Mouse (Mus musculus) gonadal fat pad, adult 2 months (tissue): Measurements from ENCODE around the gene Pias4. TPM values are rescaled to one million over a fixed set of nuclear protein-coding genes. Genes with fewer than 3 reads are reported as not detected.
"Not testable (repeated sequence)": the region's sequence is repeated elsewhere in the genome, so short reads cannot be mapped to it uniquely, and the experiment has no call there.

Experiments
- DNase-seq: peaks from one replicate; pipeline ENCODE4 v3.0.0-alpha.2; 2012; ENCODE audit warnings: low read depth
- polyA plus RNA-seq: library from polyadenylated mRNA; depleted of rRNA; stranded (reverse); fragments of >200 nt; gene quantifications from 2 replicates; pipeline ENCODE4 v1.2.3, GENCODE M21; 2012; rRNA removed

Gene Pias4
- 31.5 and 32.8 TPM in 2 replicates for polyA plus RNA-seq

GRCm38 (mm10) chr10:81167200-81168086 is at the start of gene Pias4:
Gene Pias4, minus strand, starts transcription at chr10:81167923.
- DNase-seq: peak; percentile 91

- not testable (repeated sequence) for DNase-seq
These were observed 49.5 kb upstream of the Pias4 start for GRCm38 (mm10) chr10:81217267-81217666.

DNA sequence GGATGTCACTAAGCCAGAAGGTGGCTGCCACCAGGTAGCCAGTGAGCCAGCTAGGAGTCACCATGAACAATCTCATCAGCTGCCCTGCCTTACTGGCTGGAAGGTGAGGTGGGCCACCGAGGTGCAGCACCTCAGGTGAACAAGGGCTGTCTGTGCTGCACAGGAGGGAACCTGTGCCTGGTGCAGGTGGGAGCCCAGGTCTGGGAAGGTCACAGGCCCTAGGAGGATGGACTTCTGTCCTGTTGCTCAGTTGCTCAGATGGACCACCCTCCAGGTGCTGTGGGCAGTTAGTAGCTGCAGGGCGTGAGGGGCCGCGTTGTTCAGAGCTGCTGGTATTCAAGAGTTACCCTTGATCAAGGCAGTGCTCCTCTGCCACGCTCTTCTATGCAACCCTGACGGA is 49.1 kb upstream of the Pias4 start:
- no peak for DNase-seq

DNA sequence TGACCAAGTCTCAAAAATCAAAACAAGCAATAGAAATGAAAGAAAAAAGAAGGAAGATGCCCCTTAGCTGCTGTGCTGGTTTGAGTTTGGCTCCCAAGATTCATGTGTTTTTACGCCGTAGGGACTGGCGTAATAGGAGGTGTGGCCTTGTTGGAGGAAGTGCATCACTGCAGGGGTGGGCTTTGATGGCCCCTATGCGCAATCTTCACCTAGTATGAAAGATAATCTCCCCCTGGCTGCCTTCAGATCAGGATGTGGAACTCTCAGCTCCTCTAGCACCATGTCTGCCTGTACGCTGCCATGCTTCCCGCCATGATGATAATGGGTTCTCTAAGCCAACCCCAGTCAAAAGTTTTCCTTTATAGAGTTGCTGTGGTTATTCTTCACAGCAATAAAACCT is 48.5 kb upstream of the Pias4 start:
- no peak for DNase-seq

DNA sequence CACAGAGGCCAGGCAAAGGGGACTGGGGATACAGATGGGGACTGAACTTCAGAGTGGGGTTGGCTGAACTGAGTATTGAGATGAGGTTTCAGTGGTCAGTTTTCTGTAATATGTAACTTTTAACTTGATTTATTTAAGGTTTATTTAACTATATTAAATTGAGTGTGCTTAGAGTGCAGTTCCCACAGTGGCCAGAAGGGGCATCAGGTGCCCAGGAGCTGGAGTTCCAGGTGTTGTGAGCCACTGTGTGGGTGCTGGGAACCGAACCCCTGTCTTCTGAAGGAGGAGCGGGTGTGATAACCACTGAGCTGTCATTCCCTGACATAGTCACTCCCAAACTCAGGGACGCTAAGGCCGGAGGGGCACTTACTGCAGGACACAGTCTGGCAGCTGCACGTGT is 42.4 kb upstream of the Pias4 start:
- no peak for DNase-seq

GRCm38 (mm10) chr10:81204137-81204536 is 36.4 kb upstream of the Pias4 start:
- DNase-seq: no peak

- no peak for DNase-seq
These were observed 35.4 kb upstream of the Pias4 start for GRCm38 (mm10) chr10:81202978-81203720.

DNA sequence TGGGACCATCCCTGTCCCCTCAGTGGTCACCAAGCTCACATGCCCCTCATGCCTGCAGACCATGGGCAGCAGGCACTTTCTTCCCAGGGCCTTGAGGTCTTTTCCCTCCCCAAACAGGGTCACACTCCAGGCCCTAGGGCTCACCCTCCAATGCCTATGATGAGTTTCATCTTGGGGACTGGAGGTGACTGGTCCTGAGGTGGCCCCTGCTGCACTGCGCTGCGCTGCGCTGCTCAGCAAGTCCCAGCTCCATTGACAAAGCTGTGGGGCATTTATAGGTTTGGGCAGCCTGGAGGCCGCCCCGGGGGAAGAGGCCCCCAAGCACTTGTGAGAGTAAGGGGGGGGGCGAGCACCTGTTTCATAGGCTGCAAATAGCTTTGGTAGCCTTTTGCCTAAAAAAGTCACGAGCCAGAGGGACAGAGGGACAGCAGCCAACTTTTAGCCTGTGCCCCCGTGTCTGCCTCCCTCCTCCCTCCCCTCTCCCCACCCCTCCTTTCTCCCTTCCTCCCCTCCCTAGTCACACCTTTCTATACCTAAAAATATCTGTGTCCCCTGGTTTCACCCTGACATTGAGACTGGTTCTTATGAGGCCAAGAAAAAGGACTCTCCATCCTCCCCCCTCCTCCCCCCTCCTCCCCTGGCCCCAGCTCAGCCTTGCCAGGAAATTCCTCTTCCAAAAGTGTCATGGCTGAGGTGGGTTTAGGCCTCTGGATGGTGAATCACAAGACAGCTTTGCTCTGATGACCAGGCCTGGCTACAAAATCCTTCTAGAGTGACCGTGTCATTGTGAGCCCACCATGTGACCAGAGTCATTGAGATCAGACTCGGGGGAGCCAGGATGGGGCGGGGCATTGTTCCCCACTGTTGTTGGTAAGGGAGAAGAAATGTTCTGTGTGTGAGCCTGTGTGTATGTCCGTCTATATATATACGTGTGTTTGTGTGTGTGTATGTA is 34.4 kb upstream of the Pias4 start, which contains the start of gene Nmrk2:
Gene Nmrk2 (minus strand): TSS at position 245 of the 952 bp plus-strand sequence.
- no peak for DNase-seq

DNA sequence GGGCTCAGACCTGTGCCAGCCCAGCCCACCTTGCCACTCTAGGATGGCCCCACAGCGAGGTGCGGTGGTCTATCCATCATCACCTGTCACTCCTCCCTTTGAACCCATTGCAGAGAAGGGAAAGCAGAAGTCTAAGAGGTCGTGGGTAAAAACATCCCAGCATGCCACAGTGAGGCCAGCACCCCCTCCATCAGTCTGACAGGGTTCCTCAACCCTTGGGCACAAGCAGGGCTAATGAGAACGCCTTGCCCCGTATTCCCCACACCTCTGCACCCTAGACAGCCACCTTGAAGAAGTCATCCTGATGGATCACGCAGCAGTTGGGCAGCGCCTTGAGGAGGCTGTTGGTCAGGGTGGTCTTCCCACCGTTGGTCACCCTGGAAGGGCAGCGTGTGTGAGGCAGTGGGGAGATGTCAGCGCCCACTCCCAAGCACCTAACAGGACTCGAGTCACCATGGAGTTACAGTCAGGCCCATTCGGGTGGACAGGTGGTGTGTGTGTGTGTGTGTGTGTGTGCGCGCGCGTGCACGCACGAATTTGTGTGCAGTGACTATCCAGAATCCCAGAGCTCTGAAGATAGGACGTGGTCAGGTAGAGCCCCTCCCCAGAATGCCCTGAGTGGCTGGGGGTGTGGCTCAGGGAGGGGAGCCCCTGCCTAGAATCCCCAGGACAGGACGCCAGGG is 33.0 kb upstream of the Pias4 start:
- DNase-seq: no peak

DNA sequence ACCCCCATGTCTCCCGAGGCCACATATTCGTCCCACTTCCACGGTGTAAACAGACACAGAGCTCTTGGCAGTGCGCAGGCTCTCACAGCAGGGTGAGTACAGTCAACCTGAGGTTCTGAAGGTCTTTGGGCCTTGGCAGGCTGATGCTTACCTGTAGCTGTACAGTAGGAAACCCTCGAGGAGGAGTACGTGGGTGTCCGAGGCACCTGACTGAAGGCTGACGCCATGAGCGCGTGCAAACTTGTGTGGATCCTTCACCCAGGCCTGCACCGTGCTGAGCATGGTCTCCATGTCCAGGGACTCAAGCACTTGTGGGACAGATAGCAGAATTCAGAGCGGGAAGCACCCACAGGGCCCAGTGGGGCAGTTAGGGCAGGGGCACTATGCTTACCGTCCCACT is 32.4 kb upstream of the Pias4 start:
- DNase-seq: no peak

DNA sequence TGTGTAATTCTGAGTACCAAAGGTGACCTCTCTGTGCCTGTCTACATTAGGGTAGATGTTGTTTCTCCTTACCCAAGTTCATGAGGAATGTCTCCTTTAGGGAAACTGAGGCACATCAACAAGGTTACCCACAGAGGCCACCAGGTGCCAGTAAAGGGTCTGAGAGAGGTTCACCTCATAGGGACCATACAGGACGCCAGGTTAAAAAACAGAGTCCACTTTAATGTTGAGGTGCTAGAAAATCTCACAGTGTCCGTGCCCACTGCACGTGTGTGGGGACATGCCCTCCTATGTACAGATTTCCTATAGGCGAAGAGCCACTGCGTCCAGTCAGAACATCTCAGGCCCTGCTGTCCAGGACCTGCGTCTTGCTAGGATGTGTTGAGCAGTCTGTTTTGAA is 31.3 kb upstream of the Pias4 start:
- DNase-seq: no peak

GRCm38 (mm10) chr10:81198230-81198629 is 30.5 kb upstream of the Pias4 start:
- no peak for DNase-seq

- DNase-seq: no peak
These were observed 29.6 kb upstream of the Pias4 start for GRCm38 (mm10) chr10:81197305-81197704.

- no peak for DNase-seq
These were observed 28.8 kb upstream of the Pias4 start for GRCm38 (mm10) chr10:81196470-81197065.

DNA sequence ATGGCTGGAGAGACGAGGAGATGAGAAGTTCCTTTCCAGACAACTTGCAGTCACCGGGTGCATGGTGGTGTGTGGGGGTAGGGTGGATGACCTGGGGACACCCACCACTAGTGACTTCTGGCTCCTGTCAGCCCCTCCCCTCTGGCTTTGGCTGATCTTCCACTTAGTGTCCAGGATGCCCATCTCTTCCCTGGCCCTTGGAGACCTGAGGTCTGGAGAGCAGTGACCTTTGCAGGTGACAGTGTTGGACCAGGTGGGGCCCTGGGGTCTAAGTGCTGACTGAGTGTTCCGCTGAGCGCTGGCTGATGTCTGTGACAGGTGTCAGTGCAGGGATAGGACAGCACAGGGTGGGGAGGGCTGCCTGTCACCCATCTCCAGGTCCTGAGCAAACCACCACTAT is 27.6 kb upstream of the Pias4 start:
- DNase-seq: no peak

DNA sequence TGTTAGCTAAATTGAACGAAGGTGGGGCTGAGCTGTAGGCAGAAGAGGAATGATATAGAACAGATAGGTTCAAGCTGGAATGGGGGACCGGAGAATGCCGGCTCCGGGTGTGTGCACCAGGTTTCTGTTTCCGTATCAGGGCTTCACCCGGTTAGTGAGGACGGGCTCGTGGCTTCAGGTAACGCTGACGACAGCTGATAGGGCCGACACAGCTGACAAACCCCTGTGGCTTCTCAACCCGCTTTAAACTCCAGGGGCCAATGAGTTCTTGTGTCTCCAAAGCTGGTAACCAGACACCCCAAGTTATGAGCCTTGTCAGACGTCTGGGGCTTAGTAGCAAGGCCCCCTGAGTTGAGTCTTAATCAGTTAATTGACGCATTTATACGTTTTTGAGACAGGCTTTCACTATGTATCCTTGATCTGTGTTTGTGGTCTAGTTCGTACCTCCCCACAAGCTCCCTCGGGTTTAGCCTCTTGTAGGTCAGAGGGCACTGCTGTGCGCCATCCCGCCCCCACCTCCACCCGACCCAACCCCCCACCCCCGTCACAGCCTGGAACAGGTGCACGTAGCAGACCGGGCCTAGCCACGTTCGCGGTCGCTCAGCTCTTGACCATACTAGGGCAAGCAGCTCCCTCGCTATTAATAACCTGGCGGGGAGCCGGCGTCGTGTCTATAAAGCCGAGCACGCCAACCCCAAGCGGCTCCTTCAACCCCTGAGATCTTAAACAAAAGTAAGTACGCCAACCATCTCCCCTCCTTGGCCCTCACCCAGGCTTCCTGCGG is 26.5 kb upstream of the Pias4 start:
- no peak for DNase-seq

DNA sequence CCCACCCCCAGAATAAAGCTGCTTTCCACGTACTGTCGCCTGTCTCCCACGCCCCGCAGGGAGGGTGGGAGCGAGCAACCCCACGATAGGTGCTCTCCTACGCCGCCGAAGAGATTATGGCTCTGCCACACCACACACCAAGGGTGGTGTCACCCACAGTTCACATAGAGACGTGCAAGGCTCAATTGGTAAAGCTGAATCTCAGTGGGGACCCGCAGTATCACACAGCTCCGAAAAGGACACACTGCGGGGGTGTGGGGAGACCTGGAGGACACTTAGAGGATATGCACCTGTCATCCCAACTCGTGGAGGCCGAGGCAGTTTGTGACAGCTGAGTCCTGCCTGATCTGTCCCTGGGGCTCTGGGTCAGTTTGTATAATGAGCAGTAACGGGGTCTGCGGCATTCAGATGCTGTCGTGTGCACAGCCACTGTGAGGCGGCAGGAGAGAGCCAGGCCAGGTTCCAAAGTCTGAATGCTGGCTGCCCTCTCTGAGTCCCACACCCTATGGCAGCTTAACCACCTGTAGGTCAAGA is 25.3 kb upstream of the Pias4 start:
- DNase-seq: no peak

- no peak for DNase-seq
These were observed 24.7 kb upstream of the Pias4 start for GRCm38 (mm10) chr10:81192270-81192967.
